Mouse (Mus musculus) bone marrow, adult 2 months (tissue): Measurements from ENCODE around the gene Cd300c.

Source experiments
- CTCF ChIP-seq: fragments of 200-500 bp; IDR thresholded peaks from 2 replicates; pipeline ENCODE4 v1.5.1; 2011; ENCODE audit warnings: low read length, control low read depth; ENCODE audit not compliant: control insufficient read depth, insufficient read depth
- POLR2A ChIP-seq: fragments of 200-500 bp; IDR thresholded peaks from 2 replicates; pipeline ENCODE4 v1.6.1; 2011; ENCODE audit warnings: low read depth, mild to moderate bottlenecking, control low read depth, low read length, borderline replicate concordance; ENCODE audit not compliant: control insufficient read depth

DNA sequence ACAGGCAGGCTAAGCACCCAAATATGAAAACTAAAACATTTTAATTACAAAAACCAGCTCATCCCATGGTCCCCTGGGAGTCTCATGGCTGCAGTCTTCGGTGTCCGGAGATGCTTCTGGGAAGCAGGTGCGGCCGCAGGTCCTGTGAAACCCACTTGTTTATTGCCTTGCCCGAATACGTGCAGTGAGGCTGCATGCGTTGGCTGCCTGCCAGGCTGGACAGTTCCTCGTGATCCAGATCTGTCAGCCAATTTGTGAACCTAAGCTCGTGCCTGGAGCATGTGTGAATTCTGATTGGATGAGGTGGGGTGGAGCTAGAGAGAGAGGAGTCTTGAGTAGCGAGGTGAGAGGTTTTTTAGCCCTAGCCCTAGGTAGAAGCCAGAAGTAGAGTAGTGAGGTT, 3.8 kb upstream of the Cd300c start:
- TF ChIP-seq POLR2A (no peak), CTCF (no peak)
